Mouse (Mus musculus): ENCODE results near the gene Slc7a1.

The Slc7a1 gene

DNA sequence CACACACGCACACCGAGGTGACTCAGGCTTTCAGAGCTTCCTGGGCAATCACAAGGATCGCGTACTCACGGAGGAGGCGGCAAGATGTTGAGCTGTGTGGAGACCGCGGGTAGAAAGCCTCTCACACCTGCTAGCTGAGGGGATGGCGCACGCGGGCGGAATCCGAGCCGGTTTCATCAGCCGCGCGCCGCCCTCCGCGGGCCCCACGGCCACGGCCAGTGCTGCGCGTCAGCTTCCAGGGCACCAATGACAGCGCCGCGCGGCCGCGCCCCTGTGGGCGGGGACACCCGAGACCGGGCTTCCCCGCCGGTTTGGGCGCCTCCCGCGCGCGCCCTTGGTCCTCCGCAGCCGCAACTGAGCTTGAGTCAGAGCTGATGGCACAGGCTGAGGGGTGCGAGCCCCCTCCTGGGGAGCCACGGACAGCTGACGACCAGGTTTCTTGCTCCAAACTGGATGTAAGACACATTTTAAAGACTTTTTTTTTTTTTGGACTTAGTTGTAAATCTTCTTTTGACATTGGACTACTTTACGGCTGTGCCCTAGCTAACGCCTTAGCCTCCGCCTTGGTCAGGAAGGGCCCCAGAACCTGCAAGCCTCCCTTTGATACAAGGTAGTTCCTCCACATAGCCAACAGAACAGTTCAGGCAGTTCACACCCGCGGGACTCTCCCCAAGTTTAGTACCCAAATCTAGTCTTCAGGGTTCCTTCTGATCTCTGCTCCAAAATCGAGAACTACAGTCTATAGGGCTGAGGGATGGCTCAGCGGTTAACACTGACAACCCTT is at the start of gene Slc7a1:
Slc7a1 (minus strand) TSS at position 245 of the 784 bp plus-strand sequence.
- ATAC-seq (ENCODE audit: insufficient number of reproducible peaks, low FRiP score, low TSS enrichment): peak; percentile 90

DNA sequence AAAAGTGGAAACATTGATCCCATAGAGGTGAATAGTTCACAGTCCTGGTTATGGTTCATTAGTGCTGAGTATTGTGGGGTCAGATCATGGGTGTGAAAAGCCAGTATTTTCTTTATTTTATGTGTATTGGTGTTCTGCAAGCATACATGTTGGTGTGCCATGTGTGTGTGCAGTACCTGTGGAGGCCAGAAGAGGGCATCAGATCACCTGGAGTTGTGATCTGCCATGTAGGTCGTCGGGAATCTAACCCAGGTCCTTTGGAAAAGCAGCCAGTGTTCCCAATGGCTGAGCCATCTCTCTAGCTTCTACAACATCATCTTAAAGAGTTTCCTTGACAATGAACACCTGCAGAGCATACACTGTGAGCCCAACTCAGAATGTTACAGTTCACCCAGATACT is 45.3 kb upstream of the Slc7a1 start:
- ATAC-seq (ENCODE audit: insufficient number of reproducible peaks, low FRiP score, low TSS enrichment): no peak

DNA sequence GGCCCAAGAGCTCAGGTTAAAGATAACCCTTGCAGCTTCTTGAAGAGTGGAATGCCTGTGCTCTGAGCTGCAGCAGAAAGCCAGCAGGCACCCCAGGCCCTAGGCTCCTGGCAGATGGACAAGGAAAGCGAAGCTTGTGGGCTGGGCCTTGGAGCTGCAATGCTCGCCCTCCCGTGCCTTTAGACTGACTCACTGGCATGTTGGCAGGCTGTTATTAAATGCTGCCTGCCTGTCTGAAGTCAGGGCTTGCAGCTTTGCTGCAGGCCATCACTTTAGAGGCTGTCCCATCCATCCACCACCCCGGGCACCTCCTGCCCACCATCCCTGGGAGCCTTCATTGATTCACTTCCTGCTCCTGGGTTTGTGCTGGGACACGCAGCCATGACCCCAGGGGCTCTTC is 44.0 kb upstream of the Slc7a1 start:
- ATAC-seq (ENCODE audit: insufficient number of reproducible peaks, low FRiP score, low TSS enrichment): 0 out of 2 replicates have a peak, but pooled peaks have one; percentile 52

DNA sequence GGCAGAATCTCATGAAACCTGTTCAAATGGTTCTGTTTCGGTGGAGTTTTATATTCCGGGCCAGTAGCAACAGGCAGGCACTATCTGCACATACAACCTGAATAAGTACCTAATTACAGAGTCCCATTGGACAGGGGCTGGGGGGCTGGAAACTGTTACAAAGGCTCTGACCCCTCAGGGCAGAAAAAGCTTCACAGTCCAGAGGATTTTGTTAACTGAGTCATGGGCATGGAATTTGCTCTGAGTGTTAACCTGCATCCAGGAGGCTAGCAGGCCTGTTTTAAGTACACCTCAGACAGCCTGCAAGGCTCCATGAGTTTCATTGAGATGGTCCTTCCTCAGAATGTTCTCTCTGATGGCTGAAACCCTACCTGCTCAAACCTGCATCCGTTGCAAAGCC is 36.0 kb upstream of the Slc7a1 start:
- no peak for ATAC-seq (ENCODE audit: insufficient number of reproducible peaks, low FRiP score, low TSS enrichment)

DNA sequence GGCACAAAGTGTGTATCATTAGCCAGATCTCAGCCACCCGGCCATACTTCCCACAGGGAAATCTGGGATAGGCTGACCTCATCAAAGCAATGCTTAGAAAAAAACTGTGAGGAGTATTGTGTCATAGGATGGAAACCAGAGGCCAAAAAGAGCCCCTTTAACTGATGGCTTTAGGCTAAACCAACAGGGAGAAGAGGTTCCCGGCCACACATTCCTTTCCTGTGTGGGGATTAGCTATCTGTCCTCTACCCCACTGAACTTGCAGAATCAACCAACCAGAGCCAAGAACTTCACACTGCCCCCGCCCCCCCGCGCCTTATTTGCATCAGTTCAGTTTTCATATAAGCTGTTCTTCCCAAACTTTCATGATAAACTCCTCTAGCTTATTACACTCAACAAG is 32.4 kb upstream of the Slc7a1 start:
- ATAC-seq (ENCODE audit: insufficient number of reproducible peaks, low FRiP score, low TSS enrichment): no peak

DNA sequence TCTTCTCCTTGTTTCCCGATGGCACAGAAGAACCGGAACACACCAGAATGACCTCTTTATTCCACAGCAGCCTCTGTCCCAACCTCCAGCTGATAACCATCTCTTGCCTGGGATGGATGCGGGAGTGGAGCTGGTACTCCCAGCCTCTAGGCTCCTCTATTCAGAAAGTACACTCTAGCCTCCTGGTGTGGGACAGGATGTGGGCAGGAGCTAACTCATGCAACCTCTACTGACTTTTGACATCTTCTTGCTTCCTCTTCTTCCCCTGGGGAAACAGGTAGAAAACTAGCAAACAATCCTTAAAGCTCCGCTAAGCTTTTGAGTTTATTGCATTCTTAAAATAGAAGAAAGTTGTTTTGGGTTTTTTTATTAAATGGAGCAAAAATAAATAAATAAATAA is 29.1 kb upstream of the Slc7a1 start:
- ATAC-seq (ENCODE audit: insufficient number of reproducible peaks, low FRiP score, low TSS enrichment): no peak

DNA sequence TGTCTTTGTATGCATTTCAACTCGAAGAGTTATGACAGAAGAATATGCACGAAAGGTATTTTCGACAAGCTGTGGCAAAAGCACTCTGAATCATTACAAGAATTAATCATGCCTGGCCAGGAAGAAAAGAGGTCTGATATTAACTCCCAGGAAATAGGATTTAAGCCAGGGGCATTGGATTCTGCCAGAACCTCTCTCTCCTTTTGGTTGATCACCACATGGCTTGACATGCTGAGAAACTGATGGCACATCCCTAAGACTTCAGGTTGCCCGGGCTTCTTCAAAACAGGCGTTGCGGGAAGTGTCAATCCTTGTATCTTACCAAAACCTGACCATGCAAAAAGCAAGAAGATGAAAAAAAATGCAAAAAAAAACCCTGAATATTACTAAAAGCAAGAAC is 25.4 kb upstream of the Slc7a1 start:
- ATAC-seq (ENCODE audit: insufficient number of reproducible peaks, low FRiP score, low TSS enrichment): no peak

DNA sequence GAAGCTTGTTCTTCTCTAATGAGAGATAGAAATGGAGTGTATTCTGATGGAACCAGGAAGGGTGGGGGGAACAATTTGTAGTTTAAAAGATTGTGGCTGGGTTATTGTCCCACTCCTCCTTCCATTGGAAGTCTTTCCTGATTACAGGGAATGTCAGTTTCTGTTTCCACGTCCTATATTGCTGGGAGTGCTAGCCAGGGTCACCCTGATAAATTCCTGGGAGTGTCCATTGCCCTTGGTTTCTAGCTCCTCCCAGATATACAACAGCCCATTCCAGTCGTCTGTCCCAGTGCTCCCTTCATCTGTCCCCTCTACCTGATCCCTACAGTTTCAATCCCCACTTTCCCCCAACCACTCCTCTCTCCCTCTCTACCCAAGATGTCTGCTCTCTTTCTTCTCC is 21.6 kb upstream of the Slc7a1 start:
- no peak for ATAC-seq (ENCODE audit: insufficient number of reproducible peaks, low FRiP score, low TSS enrichment)

DNA sequence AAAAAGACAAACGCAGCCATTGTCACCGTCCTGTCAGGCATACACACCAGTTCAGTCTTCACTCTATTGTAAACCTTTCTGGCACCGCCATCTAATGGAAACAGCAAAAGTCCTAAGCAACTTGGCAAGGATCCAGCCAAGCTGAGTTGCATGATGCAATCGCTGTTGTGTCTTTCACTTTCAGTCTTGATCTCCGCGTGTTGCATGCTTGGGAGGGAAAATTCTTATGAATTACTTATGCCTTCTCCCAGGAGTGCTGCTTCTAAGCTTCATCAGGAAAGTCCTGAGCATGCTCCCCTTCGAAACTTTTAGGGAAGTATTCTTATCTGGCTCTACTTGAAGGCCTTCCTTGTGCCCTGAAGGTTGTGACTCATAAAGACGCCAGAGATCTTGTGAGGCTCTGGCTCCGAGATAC is 19.4 kb upstream of the Slc7a1 start:
- no peak for ATAC-seq (ENCODE audit: insufficient number of reproducible peaks, low FRiP score, low TSS enrichment)

DNA sequence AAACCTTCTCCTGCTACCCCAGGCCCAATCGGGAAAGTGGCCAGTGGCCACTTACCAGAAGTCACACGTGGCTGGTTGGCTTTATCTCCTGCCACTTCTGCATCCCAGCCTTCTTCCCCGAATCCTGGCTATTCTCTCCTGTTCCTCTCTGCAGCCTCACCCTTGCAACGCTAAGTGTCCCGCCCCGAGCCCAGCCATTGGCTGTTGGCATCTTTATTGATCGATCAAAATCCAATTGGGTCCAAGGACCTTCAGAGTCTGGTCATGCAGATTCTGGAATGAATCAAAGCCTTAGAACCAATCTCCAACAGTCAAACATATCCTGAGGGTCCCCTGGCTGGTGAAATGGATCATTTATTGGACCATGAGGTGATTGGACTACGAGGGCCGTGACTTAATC is 18.7 kb upstream of the Slc7a1 start:
- no peak for ATAC-seq (ENCODE audit: insufficient number of reproducible peaks, low FRiP score, low TSS enrichment)

DNA sequence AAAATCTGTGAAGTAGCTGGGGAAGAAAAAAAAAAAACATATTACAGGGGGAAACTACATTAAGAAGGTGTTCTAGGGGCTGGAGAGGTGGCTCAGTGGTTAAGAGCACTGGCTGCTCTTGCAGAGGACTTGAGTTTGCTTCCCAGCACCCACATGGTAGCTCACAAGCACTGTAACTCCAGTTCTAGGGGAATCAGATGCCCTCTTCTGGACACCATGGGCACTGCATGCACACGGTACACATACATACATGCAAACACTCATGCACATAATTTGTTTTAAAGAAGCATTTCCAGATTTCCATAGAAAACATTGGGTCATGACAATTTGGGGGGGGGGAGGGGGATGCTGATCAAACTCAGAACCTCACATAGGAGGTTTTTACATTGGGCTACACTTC is 18.1 kb upstream of the Slc7a1 start:
- ATAC-seq (ENCODE audit: insufficient number of reproducible peaks, low FRiP score, low TSS enrichment): no peak

DNA sequence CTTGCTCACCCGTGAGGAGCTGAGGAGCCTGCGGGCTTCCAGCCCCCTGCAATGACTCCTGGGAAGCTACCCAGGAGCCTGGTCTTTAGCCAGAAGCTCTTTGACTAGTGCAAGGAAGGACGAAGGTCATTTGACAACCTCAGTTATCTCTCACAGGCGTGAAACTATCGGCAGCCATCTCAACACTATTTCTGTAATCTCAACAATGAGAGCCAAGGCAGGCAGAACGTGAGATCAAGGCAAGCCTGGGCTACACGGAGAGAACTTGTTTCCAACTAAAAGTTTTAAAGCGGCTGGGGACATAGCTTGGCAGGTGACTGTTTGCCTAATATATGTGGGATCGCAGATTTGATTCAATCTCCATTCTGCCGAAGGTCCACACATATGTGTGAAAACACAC is 16.8 kb upstream of the Slc7a1 start:
- no peak for ATAC-seq (ENCODE audit: insufficient number of reproducible peaks, low FRiP score, low TSS enrichment)

DNA sequence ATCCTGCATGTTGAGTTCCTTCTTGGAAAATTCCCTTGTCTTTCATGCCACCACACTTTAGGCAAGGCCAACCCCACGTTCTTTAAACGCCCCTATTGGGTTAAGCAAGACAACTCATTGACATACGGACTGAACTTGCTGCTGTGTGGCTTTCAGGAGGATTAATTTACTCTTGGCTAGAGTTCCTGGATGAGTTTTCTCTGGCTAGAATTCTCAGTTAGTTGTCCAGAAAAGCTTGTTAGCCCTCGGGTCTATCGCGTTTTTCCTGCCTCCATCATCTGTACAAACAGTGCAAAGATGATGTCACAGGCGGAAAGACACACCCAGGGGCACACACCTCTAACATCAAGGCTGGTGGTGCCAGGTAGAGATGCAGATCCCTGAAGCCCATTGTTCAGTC is 14.5 kb upstream of the Slc7a1 start:
- no peak for ATAC-seq (ENCODE audit: insufficient number of reproducible peaks, low FRiP score, low TSS enrichment)

DNA sequence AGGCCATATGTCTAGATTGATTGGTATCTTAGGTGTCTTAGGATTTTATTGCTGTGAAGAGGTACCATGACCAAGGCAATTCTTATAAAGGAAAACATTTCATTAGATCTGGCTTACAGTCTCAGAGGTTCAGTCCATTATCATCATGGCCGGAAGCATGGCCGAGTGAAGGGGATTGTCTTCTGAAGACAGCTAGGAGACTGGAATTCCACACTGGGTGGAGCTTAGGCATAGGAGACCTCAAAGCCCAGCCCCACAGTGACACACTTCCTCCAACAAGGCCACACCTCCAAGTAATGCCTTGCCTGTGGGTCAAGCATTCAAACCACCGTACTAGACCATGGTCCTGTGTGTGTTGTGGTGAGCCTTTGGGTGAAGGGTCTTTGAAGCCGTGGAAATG is 12.8 kb upstream of the Slc7a1 start:
- ATAC-seq (ENCODE audit: insufficient number of reproducible peaks, low FRiP score, low TSS enrichment): no peak

DNA sequence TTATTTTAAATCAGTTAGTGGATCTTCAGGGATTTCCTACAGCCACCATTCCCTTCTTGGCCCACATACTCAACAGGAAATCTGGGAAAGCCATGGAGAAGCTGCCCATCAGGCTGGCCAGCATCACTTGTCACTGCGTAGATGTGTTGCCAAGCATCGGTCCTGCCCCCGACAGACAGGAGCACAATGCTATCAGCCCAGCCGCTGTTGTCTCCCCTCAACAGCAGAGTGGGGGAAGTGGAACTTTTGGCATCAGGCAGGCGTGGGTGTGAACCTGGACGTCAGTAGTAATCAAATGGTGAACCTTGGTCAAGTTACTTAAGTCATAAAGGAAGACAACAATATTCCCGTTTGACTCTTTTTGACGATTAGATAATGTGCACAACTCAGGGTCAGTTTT is 9.8 kb upstream of the Slc7a1 start:
- ATAC-seq (ENCODE audit: insufficient number of reproducible peaks, low FRiP score, low TSS enrichment): no peak

DNA sequence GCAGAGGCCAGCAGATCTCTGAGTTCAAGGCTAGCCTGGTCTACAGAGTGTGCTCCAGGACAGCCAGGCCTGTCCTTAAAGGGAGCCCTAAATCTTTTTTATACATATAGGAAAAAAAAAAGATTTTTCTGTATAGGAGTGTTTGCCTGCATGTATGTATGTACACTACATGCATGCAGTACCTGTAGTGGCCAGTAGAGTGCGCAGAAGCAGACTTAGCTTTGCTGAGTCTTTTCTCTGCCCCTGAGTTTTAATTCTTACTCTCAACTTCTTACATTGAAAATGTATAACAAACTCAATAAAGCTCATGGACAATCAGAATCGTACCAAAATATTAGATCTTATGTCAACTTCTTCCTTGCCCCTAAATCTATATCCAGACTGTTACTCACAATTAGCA is 7.2 kb upstream of the Slc7a1 start:
- no peak for ATAC-seq (ENCODE audit: insufficient number of reproducible peaks, low FRiP score, low TSS enrichment)

DNA sequence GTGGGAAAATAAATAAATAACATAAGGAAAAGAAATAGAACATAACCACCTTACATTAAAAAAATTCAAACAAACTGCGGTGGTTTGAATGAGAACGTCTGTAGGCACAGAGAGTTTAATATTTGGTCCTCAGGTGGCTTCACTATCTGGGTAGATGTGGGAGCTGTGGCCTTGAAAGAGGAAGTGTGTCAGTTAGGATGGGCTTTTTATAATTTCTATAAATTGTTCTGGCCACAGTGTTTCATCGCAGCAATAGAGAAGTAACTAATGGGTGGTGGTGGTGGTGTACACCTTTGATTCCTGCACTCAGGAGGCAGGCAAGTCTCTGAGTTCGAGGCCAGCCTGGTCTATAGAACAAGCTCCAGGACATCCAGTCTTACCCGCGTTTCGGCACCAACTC is 4.8 kb upstream of the Slc7a1 start:
- no peak for ATAC-seq (ENCODE audit: insufficient number of reproducible peaks, low FRiP score, low TSS enrichment)

DNA sequence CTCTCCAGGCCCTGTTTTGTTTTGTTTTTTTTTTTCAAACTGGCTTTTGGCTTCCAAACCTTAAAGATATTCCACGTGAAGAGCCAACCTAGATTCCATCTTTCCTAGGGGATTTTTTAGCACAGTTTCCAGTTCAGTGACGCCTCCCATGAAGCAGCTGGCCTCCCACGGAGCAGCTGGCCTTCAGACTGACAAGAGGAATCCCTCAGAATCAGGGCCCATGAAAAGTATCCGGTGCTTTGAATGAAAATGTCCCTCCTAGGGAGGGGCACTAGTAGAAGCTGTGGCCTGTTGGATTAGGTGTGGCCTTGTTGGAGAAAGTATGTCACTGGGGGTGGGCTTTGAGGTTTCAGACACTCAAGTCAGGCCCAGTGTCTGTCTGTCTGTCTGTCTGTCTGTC is 2.9 kb upstream of the Slc7a1 start:
- ATAC-seq (ENCODE audit: insufficient number of reproducible peaks, low FRiP score, low TSS enrichment): no peak

DNA sequence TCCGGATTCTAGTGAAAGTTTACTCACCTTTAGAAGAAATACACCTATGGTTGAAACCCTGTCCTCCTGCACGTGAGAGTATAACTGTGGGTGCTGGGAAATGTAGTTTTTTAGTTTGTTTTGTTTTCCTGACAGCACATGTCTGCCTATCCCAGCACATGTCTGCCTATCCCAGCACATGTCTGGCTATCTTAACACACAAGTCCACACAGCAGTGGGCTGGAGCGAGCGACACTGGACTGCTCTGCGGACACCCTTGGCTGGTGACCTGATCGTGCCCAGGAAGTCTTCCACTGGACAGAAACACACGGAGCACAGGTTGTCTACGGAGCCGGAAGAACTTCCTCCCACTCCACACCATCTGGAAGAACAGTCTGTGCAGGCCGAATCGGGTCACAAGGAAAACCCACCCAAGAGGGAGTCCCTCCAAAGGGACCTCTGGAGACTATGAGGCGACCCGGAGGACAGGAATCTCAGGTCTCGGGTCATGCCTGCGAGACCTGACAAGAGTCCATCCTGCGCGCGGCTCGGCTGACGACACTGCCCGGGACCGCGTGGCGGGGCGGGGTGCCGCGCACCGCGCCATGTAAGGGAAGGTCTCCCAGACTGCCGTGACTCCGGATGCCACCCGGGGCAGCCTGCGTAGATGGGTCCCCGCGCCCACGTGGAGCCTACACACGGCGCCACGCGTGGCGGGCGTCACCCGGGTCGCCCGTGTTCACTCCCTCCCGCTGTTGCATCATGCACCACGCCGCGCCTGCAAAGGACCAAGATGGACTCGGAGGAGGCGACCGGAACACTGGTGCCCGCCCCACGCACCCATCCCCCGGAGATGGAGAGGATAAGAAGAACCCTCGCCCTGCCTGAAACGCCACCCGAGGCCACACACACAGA is 691 bp downstream of the Slc7a1 start:
- ATAC-seq (ENCODE audit: insufficient number of reproducible peaks, low FRiP score, low TSS enrichment): peak; percentile 67; the same call in 1 of the 2 replicates

DNA sequence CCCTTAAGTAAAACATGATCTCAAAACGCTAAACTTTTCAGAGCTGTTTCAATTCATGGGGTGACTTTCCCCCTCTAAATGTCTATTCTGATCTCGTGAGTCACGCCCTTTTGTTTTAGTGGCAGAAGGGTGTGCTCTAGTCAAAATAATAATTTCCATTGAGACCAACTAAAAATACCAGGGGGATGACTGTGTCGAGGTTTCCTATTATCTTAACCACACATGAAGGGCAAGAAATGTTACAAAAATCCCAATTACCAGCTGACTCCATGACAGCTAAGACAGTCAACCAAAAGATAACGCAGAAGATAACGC is 1.3 kb downstream of the Slc7a1 start:
- no peak for ATAC-seq (ENCODE audit: insufficient number of reproducible peaks, low FRiP score, low TSS enrichment)

DNA sequence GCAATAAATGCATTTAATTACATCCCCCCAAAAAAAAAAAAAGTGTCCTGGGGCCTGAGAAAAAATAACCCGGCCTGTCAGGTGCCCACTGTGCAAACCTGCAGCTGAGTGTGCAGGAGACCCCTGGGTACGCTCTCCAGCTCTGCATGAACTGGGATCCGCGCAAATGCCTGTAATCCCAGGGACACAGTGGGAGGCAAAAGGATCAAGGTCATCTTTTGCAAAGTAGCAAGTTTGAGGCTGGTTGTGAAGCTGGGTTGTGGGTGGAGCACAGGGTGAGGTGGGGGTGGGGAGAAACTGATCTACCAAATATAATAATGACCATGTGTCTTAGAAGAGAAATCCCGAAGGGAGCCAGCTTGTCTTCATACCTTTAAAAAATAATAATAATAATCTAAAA is 1.8 kb downstream of the Slc7a1 start:
- ATAC-seq (ENCODE audit: insufficient number of reproducible peaks, low FRiP score, low TSS enrichment): no peak

DNA sequence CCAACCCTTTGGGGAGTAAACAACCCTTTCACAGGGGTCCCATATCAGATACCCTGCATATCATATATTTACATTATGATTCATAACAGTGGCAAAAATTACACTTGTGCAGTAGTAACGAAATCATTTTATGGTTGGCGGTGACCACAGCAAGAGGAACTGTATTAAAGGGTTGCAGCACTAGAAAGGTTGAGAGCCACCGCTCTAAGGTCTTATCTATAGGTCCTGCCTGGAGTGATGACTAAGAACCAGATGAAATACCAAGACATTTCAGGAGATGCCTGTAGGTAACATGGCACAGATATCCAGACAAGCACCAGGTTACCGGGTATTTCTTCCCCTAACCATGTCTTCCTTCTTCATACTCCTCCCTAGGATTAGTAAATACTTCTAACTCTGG is 2.3 kb downstream of the Slc7a1 start:
- no peak for ATAC-seq (ENCODE audit: insufficient number of reproducible peaks, low FRiP score, low TSS enrichment)

Data from cerebellum, adult (tissue).